Mouse (Mus musculus) stomach, postnatal 0 days (tissue): Measurements from ENCODE around the gene Depdc7. TPM values are rescaled to one million over a fixed set of nuclear protein-coding genes. Genes with fewer than 3 reads are reported as not detected.
A peak's percentile ranks its signal among the peaks of the same experiment; 100 is the strongest.

ENCODE experiments used
- ATAC-seq: fragments of 200-750 bp; cut with Nextera tagmentation; 2 replicates; pipeline ENCODE4 v1.8.0; 2017; ENCODE audit not compliant: low FRiP score, low TSS enrichment
- DNase-seq: peaks from one replicate; pipeline ENCODE4 v3.0.0-alpha.2; 2016; ENCODE audit warnings: low spot score
- H3K27ac ChIP-seq: fragments of 300-500 bp; sonication (generic); replicated peaks from 2 replicates; pipeline ENCODE4 v1.5.1; 2014; ENCODE audit warnings: mild to moderate bottlenecking, control low read depth
- H3K27me3 ChIP-seq: fragments of 300-500 bp; sonication (generic); 2 replicates; pipeline ENCODE4 v1.6.1; 2014; ENCODE audit warnings: low read length; ENCODE audit not compliant: control insufficient read depth, insufficient read depth
- H3K36me3 ChIP-seq: fragments of 300-500 bp; sonication (generic); 2 replicates; pipeline ENCODE4 v1.6.1; 2014; ENCODE audit warnings: low read length, mixed read lengths; ENCODE audit not compliant: control insufficient read depth, insufficient read depth
- H3K4me1 ChIP-seq: fragments of 300-500 bp; sonication (generic); replicated peaks from 2 replicates; pipeline ENCODE4 v1.6.1; 2014; ENCODE audit warnings: antibody characterized with exemption; ENCODE audit not compliant: control insufficient read depth, insufficient read depth
- H3K4me2 ChIP-seq: fragments of 300-500 bp; sonication (generic); replicated peaks from 2 replicates; pipeline ENCODE4 v1.6.1; 2014; ENCODE audit warnings: low read depth, mild to moderate bottlenecking, control low read depth, moderate library complexity
- H3K4me3 ChIP-seq: fragments of 300-500 bp; sonication (generic); 2 replicates; pipeline ENCODE4 v1.5.1; 2014; ENCODE audit warnings: low read depth, low read length, control low read depth
- H3K9ac ChIP-seq: fragments of 300-500 bp; sonication (generic); 2 replicates; pipeline ENCODE4 v1.6.1; 2014; ENCODE audit warnings: mild to moderate bottlenecking, low read length, control low read depth, mixed read lengths
- H3K9me3 ChIP-seq: fragments of 300-500 bp; sonication (generic); 2 replicates; pipeline ENCODE4 v1.6.1; 2016; ENCODE audit warnings: low read length; ENCODE audit not compliant: control insufficient read depth
- CTCF ChIP-seq: IDR thresholded peaks from 2 replicates; pipeline ENCODE4 v1.5.1; 2016; ENCODE audit warnings: antibody characterized with exemption, low read depth, mild to moderate bottlenecking, moderate library complexity
- EP300 ChIP-seq: optimal IDR thresholded peaks from 2 replicates; pipeline ENCODE3; 2016; ENCODE audit warnings: antibody characterized with exemption
- WGBS: fragments of 180-500 bp; shearing (Covaris S2); extraction: QIAGEN DNeasy Blood & Tissue Kit; methylation state at CpG from one replicate; pipeline ENCODE4 v1.1.7; 2014; 5-methylcytosine and 5-hydroxymethylcytosine counted together
- polyA plus RNA-seq: library from polyadenylated mRNA; unstranded; fragments of >200 nt; fragmentation: Nextera tagmentation; extraction: Ambion mirVana; gene quantifications from 2 replicates; pipeline ENCODE4 v1.2.1, GENCODE M21; 2015

The Depdc7 gene
- polyA plus RNA-seq, 1 experiment from 2014 or later, result 7.3 TPM

- DNase-seq, result no peak
- WGBS, result 70% methylated on average over 9 of the region's 9 CpGs
Observed at GRCm38 (mm10) chr2:104732033-104732444, 10.6 kb downstream of the Depdc7 start.

GRCm38 (mm10) chr2:104727369-104727768 is 15.3 kb downstream of the Depdc7 start:
- Histone ChIP-seq H3K4me1 (no peaks in the 10 kb centered on the region), H3K4me3 (no peak overlapping the region), H3K27me3 (no peaks in the 10 kb centered on the region), H3K9ac (no peak overlapping the region), H3K27ac (no peak overlapping the region), H3K9me3 (no peaks in the 10 kb centered on the region), H3K36me3 (no peaks in the 10 kb centered on the region), H3K4me2 (no peak overlapping the region)
- 52% methylated on average over 1 of the region's 1 CpGs for WGBS
- DNase-seq (no peak), ATAC-seq (no peak)
- TF ChIP-seq EP300, result no peak
- TF ChIP-seq CTCF, result no peak

More at GRCm38 (mm10) chr2:104732033-104732444, 10.6 kb downstream of the Depdc7 start:
- H3K9ac ChIP-seq, result no peak overlapping the region
- H3K4me2 ChIP-seq, result no peak overlapping the region
- H3K27ac ChIP-seq, result peak overlapping the region; percentile 58; the same call in 1 of the 2 replicates
- no peak overlapping the region for H3K4me3 ChIP-seq
- no peaks in the 10 kb centered on the region for H3K9me3 ChIP-seq
- TF ChIP-seq EP300 (no peak), CTCF (no peak)
- no peaks in the 10 kb centered on the region for H3K36me3 ChIP-seq
- H3K4me1 ChIP-seq, result no peaks in the 10 kb centered on the region
- no peaks in the 10 kb centered on the region for H3K27me3 ChIP-seq
- peak; percentile 32; the same call in 1 of the 2 replicates for ATAC-seq

GRCm38 (mm10) chr2:104722021-104722420 is 20.7 kb downstream of the Depdc7 start:
- Histone ChIP-seq H3K4me3 (no peak overlapping the region), H3K36me3 (no peaks in the 10 kb centered on the region), H3K4me1 (no peaks in the 10 kb centered on the region), H3K9ac (no peak overlapping the region), H3K4me2 (no peak overlapping the region), H3K27me3 (no peaks in the 10 kb centered on the region), H3K27ac (no peak overlapping the region), H3K9me3 (no peaks in the 10 kb centered on the region)
- TF ChIP-seq EP300 (no peak), CTCF (no peak)
- no peak for DNase-seq
- ATAC-seq, result no peak
- 66% methylated on average over 3 of the region's 3 CpGs for WGBS

GRCm38 (mm10) chr2:104717827-104718226 is 24.9 kb downstream of the Depdc7 start:
- Histone ChIP-seq H3K36me3 (no peaks in the 10 kb centered on the region), H3K9ac (no peak overlapping the region), H3K4me2 (no peak overlapping the region), H3K27me3 (no peaks in the 10 kb centered on the region), H3K9me3 (no peaks in the 10 kb centered on the region), H3K4me1 (no peaks in the 10 kb centered on the region), H3K27ac (no peak overlapping the region), H3K4me3 (no peak overlapping the region)
- WGBS, result 78% methylated on average over 4 of the region's 4 CpGs
- DNase-seq (no peak), ATAC-seq (no peak)
- TF ChIP-seq CTCF (no peak), EP300 (no peak)

- Histone ChIP-seq H3K4me3 (no peak overlapping the region), H3K9me3 (no peaks in the 10 kb centered on the region), H3K4me1 (no peaks in the 10 kb centered on the region), H3K27ac (no peak overlapping the region), H3K4me2 (no peak overlapping the region), H3K36me3 (no peaks in the 10 kb centered on the region), H3K27me3 (no peaks in the 10 kb centered on the region), H3K9ac (no peak overlapping the region)
- ATAC-seq (no peak), DNase-seq (no peak)
- 78% methylated on average over 2 of the region's 2 CpGs for WGBS
- TF ChIP-seq CTCF (no peak), EP300 (no peak)
Observed at GRCm38 (mm10) chr2:104717231-104717735, 25.4 kb downstream of the Depdc7 start.

GRCm38 (mm10) chr2:104716279-104716678 is 26.4 kb downstream of the Depdc7 start, which contains the start of gene Pin1rt1:
Gene Pin1rt1, minus strand, starts transcription at chr2:104716379.
- TF ChIP-seq CTCF, result no peak
- TF ChIP-seq EP300, result no peak
- WGBS, result 90% methylated on average over 4 of the region's 4 CpGs
- Histone ChIP-seq H3K9ac (no peak within 1 kb of the TSS), H3K4me3 (no peak within 1 kb of the TSS), H3K4me2 (no peak within 1 kb of the TSS), H3K9me3 (no peaks in the 10 kb centered on the region), H3K27ac (no peak within 1 kb of the TSS), H3K27me3 (no peaks in the 10 kb centered on the region), H3K4me1 (no peaks in the 10 kb centered on the region), H3K36me3 (no peaks in the 10 kb centered on the region)
- no peak for DNase-seq
- ATAC-seq, result no peak
